Mouse (Mus musculus) neural tube, embryonic 15.5 days (tissue): Measurements from ENCODE around the gene Arpp21. TPM values are rescaled to one million over a fixed set of nuclear protein-coding genes. Genes with fewer than 3 reads are reported as not detected.
"Not testable (repeated sequence)": the region's sequence is repeated elsewhere in the genome, so short reads cannot be mapped to it uniquely, and the experiment has no call there.

Experiments used
- ATAC-seq: fragments of 200-750 bp; cut with Nextera tagmentation; 2 replicates; pipeline ENCODE4 v1.8.0; 2017; ENCODE audit warnings: mild to moderate bottlenecking, moderate TSS enrichment, moderate library complexity; ENCODE audit not compliant: low FRiP score
- H3K27ac ChIP-seq: fragments of 300-500 bp; sonication (generic); replicated peaks from 2 replicates; pipeline ENCODE4 v1.5.1; 2015; ENCODE audit warnings: mild to moderate bottlenecking, inconsistent platforms
- H3K27me3 ChIP-seq: fragments of 300-500 bp; sonication (generic); replicated peaks from 2 replicates; pipeline ENCODE4 v1.6.1; 2015; ENCODE audit warnings: inconsistent platforms
- H3K36me3 ChIP-seq: fragments of 300-500 bp; sonication (generic); 2 replicates; pipeline ENCODE4 v1.6.1; 2015; ENCODE audit warnings: inconsistent platforms
- H3K4me1 ChIP-seq: fragments of 300-500 bp; sonication (generic); 2 replicates; pipeline ENCODE4 v1.6.1; 2015; ENCODE audit warnings: inconsistent platforms
- H3K4me2 ChIP-seq: fragments of 300-500 bp; sonication (generic); 2 replicates; pipeline ENCODE4 v1.6.1; 2015; ENCODE audit warnings: inconsistent platforms, mild to moderate bottlenecking, moderate library complexity
- H3K4me3 ChIP-seq: fragments of 300-500 bp; sonication (generic); replicated peaks from 2 replicates; pipeline ENCODE4 v1.5.1; 2015; ENCODE audit warnings: mild to moderate bottlenecking, inconsistent platforms
- H3K9ac ChIP-seq: fragments of 300-500 bp; sonication (generic); replicated peaks from 2 replicates; pipeline ENCODE4 v1.6.1; 2015; ENCODE audit warnings: mild to moderate bottlenecking, inconsistent platforms
- H3K9me3 ChIP-seq: fragments of 300-500 bp; sonication (generic); replicated peaks from 2 replicates; pipeline ENCODE4 v1.6.1; 2016; ENCODE audit warnings: inconsistent platforms
- WGBS: fragments of 180-500 bp; shearing (Covaris S2); methylation state at CpG from one replicate; pipeline ENCODE4 v1.1.7; 2015; ENCODE audit warnings: mixed read lengths; 5-methylcytosine and 5-hydroxymethylcytosine counted together
- microRNA-seq: library from miRNA; unstranded; fragments of <30 nt; microRNA quantifications from one replicate; pipeline ENCODE4, GENCODE M21; 2017
- polyA plus RNA-seq: library from polyadenylated mRNA; unstranded; fragments of >200 nt; fragmentation: Nextera tagmentation; extraction: Ambion mirVana; gene quantifications from 2 replicates; pipeline ENCODE4 v1.2.1, GENCODE M21; 2015

Arpp21 gene
- polyA plus RNA-seq, 1 experiment from 2014 or later, result 50.8 TPM

- no peak overlapping the region for H3K27ac ChIP-seq
- no peak overlapping the region for H3K9ac ChIP-seq
- H3K4me3 ChIP-seq, result no peak overlapping the region
- 83% methylated on average over 9 of the region's 9 CpGs for WGBS
- no peaks in the 10 kb centered on the region for H3K9me3 ChIP-seq
- H3K36me3 ChIP-seq, result no peaks in the 10 kb centered on the region
- H3K27me3 ChIP-seq, result no peaks in the 10 kb centered on the region
- no peak overlapping the region for H3K4me2 ChIP-seq
- ATAC-seq, result no peak
- no peaks in the 10 kb centered on the region for H3K4me1 ChIP-seq
Measured at GRCm38 (mm10) chr9:112047903-112048467, 187.8 kb downstream of the Arpp21 start.

GRCm38 (mm10) chr9:112040566-112040965 is 195.2 kb downstream of the Arpp21 start:
- Histone ChIP-seq H3K9ac (no peak overlapping the region), H3K4me1 (no peaks in the 10 kb centered on the region), H3K27ac (no peak overlapping the region), H3K4me2 (no peak overlapping the region), H3K4me3 (no peak overlapping the region), H3K36me3 (no peaks in the 10 kb centered on the region), H3K27me3 (no peaks in the 10 kb centered on the region), H3K9me3 (no peaks in the 10 kb centered on the region)
- WGBS, result 82% methylated on average over 1 of the region's 1 CpGs
- no peak for ATAC-seq

GRCm38 (mm10) chr9:112037732-112038131 is 198.0 kb downstream of the Arpp21 start:
- H3K27ac ChIP-seq, result no peak overlapping the region
- H3K36me3 ChIP-seq, result no peaks in the 10 kb centered on the region
- ATAC-seq, result no peak
- H3K4me1 ChIP-seq, result no peaks in the 10 kb centered on the region
- no peak overlapping the region for H3K9ac ChIP-seq
- no peak overlapping the region for H3K4me2 ChIP-seq
- 47% methylated on average over 9 of the region's 9 CpGs for WGBS
- no peaks in the 10 kb centered on the region for H3K9me3 ChIP-seq
- H3K27me3 ChIP-seq, result no peaks in the 10 kb centered on the region
- H3K4me3 ChIP-seq, result no peak overlapping the region

- 39% methylated on average over 4 of the region's 10 CpGs for WGBS
- H3K36me3 ChIP-seq, ATAC-seq, H3K4me1 ChIP-seq, H3K4me3 ChIP-seq, H3K9me3 ChIP-seq, H3K27me3 ChIP-seq, H3K27ac ChIP-seq, H3K4me2 ChIP-seq, H3K9ac ChIP-seq: not testable (repeated sequence)
Measured at GRCm38 (mm10) chr9:112033840-112034239, 201.9 kb downstream of the Arpp21 start.

- no peak overlapping the region for H3K4me3 ChIP-seq
- H3K9ac ChIP-seq, result no peak overlapping the region
- no peak overlapping the region for H3K4me2 ChIP-seq
- no peak overlapping the region for H3K27ac ChIP-seq
- H3K9me3 ChIP-seq, result no peaks in the 10 kb centered on the region
- 0 out of 2 replicates have a peak, but pooled peaks cover 3% of the 10 kb centered on the region for H3K4me1 ChIP-seq
- WGBS, result 46% methylated on average over 7 of the region's 7 CpGs
- H3K27me3 ChIP-seq, result no peaks in the 10 kb centered on the region
- no peaks in the 10 kb centered on the region for H3K36me3 ChIP-seq
- no peak for ATAC-seq
Measured at GRCm38 (mm10) chr9:112032169-112032568, 203.6 kb downstream of the Arpp21 start.

DNA sequence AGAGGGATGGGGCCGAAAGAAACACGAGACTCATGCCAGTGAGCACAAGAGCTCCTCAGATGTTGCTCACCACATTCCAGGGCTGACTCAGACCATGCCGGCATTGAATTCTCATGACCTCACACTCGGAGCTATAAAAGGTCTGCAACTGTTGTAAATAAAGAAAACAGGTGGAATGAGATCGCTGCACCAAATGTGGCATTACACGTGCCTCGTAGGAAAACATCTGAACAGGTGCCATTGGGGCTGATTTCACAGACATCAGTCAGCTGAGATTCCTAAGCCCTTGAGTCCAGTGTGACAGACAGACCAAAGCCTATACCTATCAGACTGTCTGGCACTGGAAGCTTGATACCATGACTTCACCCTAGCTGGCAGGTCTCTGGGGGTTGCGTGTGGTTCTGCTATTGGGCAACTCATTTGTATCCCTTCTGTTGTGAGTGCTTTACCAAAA is 212.1 kb downstream of the Arpp21 start:
- H3K9ac ChIP-seq, result no peak overlapping the region
- no peaks in the 10 kb centered on the region for H3K9me3 ChIP-seq
- no peak for ATAC-seq
- no peaks in the 10 kb centered on the region for H3K36me3 ChIP-seq
- H3K4me1 ChIP-seq, result no peaks in the 10 kb centered on the region
- no peaks in the 10 kb centered on the region for H3K27me3 ChIP-seq
- no peak overlapping the region for H3K27ac ChIP-seq
- H3K4me3 ChIP-seq, result no peak overlapping the region
- H3K4me2 ChIP-seq, result no peak overlapping the region
- WGBS, result 81% methylated on average over 8 of the region's 8 CpGs

- H3K4me2 ChIP-seq, result no peak overlapping the region
- no peak overlapping the region for H3K4me3 ChIP-seq
- H3K27me3 ChIP-seq, result no peaks in the 10 kb centered on the region
- no peaks in the 10 kb centered on the region for H3K36me3 ChIP-seq
- no peaks in the 10 kb centered on the region for H3K4me1 ChIP-seq
- H3K9ac ChIP-seq, result no peak overlapping the region
- no peak for ATAC-seq
- H3K27ac ChIP-seq, result no peak overlapping the region
- 91% methylated on average over 5 of the region's 5 CpGs for WGBS
- no peaks in the 10 kb centered on the region for H3K9me3 ChIP-seq
Measured at GRCm38 (mm10) chr9:112023111-112023510, 212.6 kb downstream of the Arpp21 start.

Small RNAs within 50 kb of the gene (microRNA-seq; reads per million reads assigned to microRNA genes)
- gene Mir128-2, result 790 reads per million, percentile 77 among the genes with 10 or more reads in this experiment
